Mouse (Mus musculus) heart, postnatal 4 days (tissue): ENCODE data around the gene Duox1. TPM values are rescaled to one million over a fixed set of nuclear protein-coding genes. Genes with fewer than 3 reads are reported as not detected.
"Not testable (repeated sequence)": the region's sequence is repeated elsewhere in the genome, so short reads cannot be mapped to it uniquely, and the experiment has no call there.

Source experiments
- DNase-seq: peaks from one replicate; pipeline ENCODE4 v3.0.0; 2021
- total RNA-seq, 2 experiments: library from RNA; stranded (reverse); gene quantifications; 2 replicates each; pipeline ENCODE4 v1.2.3; 2021

Duox1 gene
- total RNA-seq, 2 experiments from 2014 or later: not detected

DNA sequence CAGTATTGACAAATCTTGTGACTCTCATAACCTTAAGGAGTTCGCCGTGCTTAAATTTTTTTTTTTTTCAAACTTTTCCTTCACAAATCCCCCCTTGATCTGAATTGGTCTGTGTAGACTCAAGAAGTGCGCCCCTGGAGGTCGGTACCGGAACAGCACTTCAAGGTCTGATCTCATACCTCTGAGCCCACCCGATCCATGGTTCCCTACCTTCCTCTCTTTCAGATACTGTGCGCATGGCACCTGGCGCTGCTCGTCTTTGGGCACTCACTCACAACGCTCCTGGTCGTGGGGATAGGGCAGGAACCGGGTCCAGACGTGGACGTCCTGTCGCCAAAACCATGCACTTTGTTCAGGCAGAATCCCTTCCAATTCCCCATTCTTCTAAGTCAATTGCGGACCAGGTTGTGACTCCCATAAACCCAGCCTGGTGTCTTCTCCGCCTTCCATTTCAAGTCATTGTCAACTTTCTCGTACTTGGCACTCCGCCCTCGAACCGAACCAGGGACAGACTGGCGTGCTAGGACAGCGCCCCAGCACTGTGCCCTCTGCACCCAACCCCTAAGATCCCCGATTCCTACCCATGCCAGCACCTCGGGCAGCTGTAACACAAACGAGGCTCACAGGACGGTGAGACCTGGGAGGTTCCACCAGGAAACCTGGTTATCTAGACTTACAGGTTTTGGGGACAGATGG is 2.6 kb upstream of the Duox1 start:
- DNase-seq: peak; percentile 76

DNA sequence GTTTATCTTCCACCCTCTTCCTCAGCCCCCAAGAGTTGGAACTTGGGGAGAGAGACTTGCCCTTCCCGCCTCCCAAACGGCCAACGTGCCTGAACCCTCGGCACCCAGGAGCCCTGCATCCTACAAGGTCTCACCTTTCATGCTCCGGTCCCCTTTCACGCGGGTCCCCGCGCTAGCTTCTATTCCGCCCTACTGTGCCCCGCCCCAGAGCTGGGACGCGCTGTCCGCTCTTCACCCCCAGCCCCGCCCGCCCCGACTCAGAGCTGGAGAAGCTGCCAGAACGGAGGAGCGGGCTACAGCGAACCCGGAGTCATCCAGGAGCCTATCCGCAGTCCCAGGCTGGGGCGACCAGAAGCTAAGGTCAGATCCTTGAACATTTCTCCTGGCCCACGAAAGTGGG is 1.9 kb upstream of the Duox1 start, which contains the start of gene Duoxa1:
TSS of gene Duoxa1 (minus strand) at position 195 of the 400 bp plus-strand sequence.
- no peak for DNase-seq

DNA sequence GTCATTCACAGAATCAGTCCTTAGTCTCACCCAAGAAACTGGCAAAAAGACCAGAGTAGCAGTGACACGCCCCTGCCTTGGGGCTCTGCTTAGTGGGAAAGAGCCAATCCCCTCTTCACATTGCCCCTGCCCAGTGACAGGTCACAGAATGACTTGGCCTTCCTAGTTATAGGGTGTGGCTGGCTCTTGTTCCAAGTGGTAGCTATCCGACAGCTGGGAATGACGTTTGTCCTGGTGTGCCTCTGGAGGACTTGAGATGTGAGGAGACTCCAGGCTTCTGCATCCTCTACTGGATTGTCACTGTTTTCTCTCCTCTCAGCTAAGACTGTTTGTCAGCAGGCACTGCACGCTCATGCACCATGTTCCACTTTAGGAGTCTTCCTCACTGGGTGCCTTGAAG is 1.9 kb downstream of the Duox1 start:
- no peak for DNase-seq

DNA sequence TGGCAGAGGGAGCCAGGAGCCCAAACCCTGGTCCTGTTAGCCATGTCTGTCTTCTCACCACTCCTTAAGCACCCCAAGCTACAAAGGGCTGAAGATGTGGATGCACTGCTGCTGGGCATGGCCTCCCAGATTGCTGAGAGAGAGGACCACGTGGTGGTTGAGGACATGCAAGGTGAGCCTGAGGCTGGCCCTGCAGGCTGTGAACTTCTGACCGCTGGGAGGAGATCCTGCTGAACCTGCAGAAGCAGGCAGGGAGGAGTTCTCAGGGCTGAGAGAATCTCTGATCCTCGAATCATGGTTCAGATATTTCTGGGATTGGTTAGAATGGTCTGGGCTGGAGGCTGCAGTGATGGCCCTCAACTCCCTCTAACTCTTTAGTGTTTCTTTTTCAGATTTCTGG is 8.5 kb downstream of the Duox1 start:
- DNase-seq: no peak

DNA sequence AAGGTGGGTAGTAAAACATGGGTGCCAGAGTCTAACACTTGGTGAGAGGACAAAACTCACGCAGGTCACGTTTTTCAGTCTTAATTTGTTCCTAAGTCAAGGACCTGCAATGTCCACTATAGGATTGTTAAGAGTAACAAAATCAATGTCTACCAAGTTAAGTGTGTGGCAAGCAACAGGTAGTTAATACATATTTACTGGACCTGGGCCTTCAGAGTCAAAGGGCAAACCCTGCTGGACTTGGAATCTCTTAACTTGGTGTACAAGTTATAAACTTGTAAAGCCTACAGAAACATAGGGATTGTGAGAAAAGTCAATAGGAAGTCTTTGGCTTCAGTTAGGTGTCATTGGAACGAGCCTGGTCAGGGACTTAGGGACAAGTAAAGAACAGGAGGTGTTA is 9.1 kb downstream of the Duox1 start:
- DNase-seq: no peak

DNA sequence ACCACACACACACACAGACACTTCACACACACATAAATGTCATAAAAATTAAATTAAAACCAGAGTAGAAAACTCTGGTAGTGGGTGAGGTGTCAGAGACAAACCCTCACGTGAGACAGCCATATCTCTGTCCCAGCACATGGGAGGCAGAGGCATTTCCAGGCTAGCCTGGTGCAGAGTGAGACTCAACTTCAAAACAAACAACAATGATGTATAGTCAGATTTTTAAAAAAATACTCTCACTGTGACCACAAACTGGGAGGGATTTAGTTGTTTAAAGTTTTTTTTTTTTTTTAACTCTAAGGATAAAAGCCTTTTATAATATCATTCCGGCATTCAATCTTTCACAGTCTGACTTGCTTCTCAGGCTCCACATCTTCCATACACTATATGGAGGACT is 9.9 kb downstream of the Duox1 start:
- DNase-seq: no peak

DNA sequence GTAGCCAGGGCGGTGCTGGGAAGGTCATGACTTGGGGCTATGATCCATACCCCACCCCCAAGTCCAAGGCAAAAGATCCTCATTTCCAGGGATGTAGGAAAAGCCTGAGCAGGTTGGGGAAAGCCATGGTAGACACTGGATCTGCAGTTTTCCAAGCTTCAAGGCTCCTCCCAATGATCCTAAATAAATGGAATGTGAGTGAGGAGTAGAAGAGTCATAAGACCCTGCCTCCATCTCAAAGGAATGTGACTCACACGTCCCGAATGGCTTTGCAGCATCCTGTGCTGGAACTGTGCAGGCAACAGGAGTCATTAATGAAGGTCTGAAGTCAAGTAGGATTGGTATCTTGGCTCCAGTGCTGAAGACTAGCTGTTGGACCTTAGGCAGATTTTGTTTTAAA is 12.5 kb downstream of the Duox1 start:
- no peak for DNase-seq

DNA sequence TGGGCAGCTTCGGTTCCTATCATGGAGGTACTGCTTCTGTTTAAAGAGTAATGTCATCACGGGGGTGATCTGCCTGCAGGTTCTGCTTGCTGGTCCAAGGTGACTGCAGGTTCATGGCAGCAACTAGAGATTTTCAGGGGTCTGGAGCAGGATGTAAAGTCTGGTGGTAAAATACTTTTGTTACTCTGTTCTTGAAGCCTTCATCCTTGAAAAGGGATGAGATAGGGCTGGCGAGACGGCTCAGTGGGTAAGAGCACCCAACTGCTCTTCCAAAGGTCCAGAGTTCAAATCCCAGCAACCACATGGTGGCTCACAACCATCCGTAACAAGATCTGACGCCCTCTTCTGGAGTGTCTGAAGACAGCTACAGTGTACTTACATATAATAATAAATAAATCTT is 14.8 kb downstream of the Duox1 start:
- DNase-seq: not testable (repeated sequence)

DNA sequence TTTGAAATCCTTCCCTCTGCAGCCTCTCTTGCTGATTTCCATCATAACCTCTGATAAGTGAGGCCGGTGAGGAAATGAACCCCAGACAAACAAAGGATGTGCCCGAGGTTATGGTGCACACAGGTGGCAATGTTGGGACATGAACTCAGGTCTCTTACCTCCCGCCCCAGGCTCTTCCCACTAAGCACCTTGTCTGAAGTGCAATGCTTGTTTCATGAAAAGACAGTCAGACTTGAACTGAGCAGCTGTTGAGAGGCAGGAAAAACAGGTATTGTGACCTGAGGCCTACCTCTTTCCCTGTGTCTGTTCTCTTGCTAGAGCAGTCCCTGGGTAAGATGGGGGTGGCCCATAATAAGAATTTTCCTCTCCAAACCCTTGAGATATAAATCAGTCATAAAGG is 16.8 kb downstream of the Duox1 start:
- no peak for DNase-seq

DNA sequence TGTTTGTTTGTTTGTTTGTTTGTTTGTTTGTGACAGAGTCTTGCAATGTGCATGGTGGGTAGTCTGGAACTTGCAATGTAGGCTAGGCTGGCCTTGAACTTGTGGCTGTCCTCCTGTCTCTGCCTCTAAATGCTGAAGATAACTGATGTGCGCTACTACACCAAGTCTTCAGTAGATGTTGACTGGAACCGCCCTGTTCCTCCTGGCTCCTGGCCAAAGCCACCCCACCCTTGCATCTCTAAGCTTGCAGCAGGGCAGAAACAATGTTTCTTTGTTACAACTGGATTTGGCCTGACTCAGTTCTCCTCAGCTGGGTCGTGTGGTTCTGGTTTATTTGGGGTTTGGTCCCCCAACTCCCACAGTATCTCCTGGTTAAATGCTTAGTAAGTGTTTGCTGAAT is 18.7 kb downstream of the Duox1 start:
- peak; percentile 51 for DNase-seq

DNA sequence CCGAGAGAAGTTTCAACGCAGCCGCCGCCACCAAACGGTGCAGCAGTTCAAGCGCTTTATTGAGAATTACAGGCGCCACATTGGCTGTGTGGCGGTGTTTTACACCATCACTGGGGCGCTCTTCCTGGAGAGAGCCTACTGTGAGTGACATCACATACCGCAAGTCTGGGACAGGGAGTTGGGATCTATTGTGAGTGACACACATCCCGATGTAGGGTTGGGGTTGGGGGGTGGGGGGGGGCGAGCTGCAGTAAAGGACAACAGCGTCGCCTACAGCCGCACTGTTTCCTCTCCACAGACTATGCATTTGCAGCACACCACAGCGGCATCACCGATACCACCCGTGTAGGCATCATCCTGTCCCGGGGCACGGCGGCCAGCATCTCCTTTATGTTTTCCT is 21.8 kb downstream of the Duox1 start:
- no peak for DNase-seq

DNA sequence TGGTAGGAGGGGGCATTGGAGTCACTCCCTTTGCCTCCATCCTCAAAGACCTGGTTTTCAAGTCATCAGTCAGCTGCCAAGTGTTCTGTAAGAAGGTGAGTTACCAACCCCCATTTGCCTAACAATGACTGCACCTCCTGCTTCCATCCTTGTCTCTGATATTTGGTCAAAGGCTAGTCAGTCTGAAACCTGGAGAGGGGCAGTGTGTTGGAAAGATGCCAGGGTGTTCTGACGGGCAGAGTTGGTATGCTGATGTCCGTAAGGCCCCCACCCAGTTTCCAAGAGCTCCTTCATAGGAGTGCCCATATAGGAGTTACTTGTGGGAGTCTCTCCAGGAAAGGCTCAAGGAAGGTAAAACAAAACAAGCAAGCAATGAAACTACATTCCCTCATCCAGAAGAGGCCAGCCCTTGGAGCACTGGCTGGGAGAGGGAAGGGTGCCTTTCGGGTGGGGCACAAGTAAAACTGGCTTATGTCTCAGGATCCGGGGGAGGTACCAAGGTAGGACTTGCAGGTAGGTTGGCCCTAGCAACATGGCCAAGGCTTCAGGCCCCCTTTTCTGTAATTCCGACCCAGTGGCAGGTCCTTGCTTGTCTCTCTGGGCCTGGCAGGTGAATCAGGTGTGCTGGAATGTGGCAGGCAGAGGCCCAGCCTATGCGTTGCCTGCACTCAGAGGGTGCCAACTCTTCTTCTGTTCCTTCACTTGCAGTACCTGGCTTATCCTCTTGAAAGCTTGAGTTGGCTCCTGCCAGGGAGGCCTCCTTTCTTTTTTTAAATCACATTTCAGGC is 29.8 kb downstream of the Duox1 start:
- no peak for DNase-seq

DNA sequence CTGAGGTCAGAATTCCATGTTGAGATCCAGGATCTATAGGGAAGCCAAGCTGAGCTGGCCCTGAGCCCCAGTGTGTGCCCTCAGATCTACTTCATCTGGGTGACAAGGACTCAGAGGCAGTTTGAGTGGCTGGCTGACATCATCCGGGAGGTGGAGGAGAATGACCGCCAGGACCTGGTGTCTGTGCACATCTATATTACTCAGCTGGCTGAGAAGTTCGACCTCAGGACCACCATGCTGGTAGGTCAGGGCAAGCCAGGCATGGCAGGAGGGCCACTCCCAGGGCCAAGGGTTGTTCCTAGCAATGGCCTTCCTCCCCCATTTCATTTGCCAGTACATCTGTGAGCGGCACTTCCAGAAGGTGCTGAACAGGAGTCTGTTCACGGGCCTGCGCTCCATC is 30.7 kb downstream of the Duox1 start:
- not testable (repeated sequence) for DNase-seq

DNA sequence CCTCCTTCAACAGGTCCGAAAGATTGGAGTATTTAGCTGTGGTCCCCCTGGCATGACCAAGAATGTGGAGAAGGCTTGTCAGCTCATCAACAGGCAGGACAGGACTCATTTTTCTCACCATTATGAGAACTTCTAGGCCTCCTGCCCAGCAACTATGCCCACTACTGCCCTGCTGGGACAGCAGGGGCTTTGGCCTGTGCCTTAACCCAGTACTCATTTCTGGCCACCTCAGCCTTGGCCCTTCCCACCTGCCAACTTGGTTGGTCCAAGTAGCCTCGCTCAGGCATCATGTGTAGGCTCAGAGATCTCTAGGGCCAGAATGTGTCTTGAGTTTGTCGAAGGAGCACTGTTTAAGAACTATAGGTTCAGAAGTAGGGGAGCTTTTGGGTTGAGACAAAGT is 31.8 kb downstream of the Duox1 start:
- no peak for DNase-seq

DNA sequence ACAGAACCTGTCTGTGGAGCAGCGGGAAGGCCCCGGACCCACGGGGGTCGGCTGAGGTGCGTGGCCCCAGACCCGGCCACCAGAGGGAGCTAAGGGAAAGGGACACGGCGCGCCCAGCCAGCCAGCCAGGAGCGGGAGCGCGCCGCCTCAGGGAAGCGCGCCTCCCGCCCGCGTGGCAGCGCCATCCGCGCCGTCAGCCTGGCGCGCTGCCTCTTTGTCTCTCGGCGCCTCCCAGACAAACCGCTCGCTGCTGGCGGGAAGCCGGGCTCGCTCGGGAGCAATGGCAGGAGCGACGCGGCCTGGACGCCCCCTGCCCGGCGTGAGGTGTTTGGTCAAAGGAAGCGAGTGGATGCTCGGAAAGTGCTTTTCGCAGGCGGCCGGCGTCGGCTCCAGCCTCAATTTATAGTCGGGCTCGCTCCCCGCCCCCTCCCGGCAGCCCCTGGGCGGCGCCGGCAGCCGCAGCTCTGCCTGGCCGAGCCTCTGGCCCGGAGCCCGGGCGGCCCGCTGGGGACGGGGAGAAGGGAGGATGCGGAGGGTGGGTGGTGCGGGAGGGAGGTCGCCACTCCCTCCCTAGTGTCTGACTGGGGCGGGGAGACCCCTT is 33.2 kb downstream of the Duox1 start:
- DNase-seq: peak; percentile 95

DNA sequence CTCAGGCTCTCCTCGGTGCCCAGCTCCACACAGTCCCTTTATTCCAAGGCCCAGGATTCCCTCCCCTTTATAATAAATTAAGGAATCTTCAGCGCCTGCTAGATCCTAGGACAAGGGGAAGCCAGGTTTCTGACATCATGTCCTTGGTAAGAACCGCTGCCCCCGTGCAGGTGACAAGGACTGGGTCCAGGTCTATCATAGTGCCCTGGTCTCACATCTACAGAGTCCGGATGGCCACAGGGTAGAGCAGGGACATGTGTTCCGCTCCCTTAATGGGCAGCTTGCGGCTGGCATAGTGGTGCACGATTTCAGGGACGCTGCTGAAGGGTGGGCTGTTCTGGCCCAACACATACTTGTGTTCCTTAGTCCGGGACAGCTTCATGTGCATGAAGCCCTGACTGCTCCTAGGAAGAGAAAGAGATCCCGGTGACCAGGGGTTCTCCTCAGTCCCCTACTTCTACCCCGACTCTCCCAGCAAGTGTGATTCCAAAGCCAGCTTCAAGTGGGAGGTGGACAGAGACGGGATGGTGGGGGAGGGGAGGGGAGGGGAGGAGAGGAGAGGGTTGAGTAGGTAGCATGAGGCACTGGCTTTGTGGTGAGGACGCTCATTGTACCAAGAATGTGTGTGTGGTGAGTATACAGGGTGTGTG is 33.8 kb downstream of the Duox1 start:
- peak; percentile 42 for DNase-seq

DNA sequence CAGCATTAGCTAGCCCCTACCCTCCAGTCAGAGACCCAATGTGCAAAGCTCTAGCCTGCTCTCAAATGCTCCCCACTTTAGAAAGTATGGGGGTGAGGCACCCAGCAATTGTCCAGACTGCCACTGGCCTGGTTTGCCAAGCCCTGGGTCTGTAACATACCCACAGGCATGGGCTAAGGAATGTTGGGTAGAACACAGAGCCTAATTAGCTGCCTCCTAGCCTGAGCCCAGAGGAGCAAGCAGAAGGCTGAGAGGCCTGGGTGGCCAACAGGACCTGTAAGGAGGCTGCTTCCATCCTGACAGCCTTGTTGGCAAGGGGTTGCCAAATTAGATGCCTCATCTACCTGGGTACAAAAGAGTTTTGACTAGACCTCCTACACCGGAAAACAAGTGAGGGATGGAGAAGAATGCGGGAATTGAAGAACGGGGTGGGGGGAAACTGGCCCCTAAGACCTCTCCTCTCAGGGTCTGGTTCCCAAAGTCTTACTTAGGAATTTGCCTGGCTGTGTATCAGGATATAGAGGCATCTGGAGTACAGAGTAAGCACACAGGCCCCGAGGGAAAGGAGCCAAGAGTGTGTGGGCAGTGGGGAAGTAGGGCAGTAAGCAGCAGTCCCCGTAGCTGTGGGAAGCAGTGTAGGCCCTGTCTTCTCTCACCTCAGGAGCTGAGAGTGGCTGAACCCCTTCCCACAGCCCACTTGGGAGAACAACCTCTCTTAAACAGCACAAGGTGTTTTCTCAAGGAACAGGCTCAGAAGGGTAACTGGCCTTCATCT is 35.9 kb downstream of the Duox1 start:
- DNase-seq: no peak

DNA sequence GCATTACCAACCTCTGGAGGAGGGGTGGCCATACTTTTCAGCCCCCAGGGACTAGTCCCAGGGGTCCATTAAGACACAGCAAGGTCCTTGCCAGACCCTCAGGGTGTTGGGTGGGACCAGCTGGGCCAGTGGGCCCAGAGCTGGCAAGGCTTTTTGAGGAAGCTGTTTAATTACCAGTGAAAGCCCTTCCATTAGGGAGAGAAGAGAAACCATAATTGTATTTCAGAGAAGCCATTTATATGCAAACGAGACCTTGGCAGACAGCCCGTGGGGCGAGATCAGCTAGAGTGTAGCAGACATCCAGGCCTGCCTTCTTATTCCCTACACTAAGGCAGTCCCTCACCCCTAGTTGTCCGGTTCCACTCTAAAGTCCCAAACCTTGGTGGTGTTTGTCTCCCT is 36.5 kb downstream of the Duox1 start:
- peak; percentile 41 for DNase-seq

DNA sequence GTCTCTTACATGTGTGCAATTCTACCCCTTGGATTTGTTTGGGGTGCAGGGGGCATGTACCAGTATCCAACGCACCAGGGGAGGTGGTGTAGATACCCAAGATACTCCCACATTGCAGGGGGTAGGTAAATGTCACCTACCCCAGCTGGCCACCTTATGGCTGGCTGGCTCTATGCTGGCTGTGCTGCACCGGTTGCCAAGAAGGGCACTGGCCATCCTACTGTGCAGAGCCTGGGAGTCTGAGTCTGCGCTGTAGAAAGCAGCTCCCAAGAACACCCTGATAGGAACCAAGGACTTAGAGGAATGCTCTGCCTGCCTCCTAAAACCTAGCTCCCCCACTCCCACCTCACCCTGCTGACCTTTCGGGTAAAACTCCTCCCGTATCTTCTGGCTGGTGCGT is 37.5 kb downstream of the Duox1 start:
- no peak for DNase-seq

DNA sequence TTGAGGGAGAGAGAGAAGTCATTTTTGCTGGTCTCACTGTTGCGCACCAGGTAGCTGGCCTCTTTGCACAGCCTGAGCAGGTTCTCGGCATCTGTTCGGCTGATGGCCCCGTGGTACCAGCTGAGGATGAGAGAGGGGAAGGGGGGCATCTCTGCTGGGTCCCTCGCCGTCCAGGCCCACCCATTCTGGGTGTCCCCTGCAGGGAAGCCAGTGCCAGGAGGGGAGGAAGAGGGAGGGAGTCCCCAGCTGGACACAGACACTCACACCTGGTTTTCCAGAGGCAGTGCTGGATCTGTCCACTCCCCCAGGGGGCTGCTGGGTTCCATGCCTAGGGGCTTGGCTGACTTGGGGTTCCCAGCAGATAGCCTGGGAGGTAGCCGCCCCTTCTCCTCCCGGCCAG is 38.3 kb downstream of the Duox1 start:
- DNase-seq: no peak

DNA sequence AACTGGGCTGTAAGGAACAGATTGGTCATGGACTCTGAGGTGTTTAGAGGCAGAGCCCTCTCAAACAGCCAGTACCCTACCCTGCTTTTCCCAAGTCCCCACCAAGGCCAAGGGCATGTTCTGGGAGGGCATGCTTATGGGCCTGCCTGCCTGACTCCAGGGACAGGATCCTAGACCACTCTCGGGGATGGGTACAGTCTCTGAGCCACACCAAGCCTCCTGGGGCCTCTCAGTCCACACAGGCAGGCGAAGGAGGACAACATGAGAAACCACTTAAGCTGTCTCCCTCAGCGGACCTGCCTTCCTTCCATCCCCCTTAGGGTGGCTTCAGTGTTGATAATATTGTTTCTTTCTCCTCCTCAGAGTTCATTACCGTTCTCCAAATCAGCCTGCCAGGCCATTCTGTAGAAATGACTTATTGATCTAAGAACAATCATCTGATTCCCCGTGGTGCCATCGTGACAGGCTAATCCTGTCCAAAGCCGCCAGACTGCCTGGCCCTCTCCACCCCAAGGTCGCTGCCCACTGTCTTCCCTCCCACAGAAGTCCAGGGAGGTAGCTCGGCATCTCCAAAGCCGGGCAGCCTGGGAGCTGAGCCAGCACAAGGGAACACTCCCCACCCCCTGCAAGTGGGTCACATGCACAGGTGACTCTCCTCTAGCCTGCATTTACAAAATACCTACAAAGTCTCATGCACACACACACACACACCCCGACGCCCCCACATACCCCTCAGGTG is 38.9 kb downstream of the Duox1 start:
- DNase-seq: peak; percentile 34

DNA sequence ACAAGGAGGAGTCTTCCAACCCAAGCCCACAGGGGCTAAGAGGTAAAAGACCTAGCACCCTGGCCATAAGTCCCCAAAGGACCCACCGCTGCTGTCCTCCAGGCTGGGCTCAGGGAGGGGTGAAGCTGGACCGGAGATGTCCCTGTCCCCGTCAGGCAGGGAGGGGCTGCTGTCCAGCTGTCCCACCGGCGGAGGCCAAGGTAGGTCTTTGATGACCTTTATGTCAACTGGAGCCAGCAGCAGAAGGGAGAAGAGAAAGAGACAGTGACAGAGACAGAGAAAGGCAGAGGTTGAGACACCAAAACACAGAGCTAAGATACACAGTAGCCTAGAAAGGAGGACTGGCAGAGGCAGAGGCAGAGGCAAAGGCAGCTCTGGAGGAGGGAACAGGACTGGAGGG is 39.9 kb downstream of the Duox1 start:
- no peak for DNase-seq
